Comparison of ENCODE assay signal across 14 mouse cellular contexts in the genomic region with DNA sequence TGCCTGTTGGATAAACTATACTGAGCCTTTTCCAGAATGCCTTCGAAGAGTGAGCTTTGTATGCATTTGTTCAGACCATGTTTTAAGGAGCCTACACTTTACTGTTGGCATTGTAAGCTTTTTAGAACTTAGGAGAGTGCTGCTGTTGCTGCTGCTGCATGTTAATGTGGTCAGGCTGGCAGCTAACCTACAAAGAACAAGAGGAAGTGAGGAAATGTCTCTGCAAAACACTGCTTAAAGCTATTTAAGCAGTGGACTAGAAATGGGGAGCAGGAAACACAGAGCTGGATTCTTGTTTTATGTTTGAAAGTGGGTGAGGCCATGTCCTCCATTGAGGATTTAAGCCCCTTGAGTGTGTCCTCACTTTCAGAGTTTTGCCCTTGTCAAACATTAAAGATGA. TPM values are rescaled to one million over a fixed set of nuclear protein-coding genes. Genes with fewer than 3 reads are reported as not detected.
DNase-seq lines count a peak whose midpoint lies in the region; ATAC-seq and TF ChIP-seq lines count a peak whose summit lies in the region.
"Had no signal": no experiment of that assay in that cellular context is flagged by ENCODE, and none has a peak within 500 bp of the region (broad histone marks: within the 10 kb centered on the region; RNA-seq: fewer than 3 reads in every experiment).

No protein-coding gene starts in this region.

- no peak for TF ChIP-seq RAD21 in CH12.LX (IDR thresholded peaks at IDR 0.05; ENCODE audit: low read depth, low read length)

- H3K4me1 ChIP-seq in CH12.LX (ENCODE audit: control insufficient read depth in 1 of 2, insufficient read depth in 2 of 2): peaks cover 0 to 41% of the 10 kb centered on the region in 2 experiments; a peak in 2 of 4 replicates

- H3K9me3 ChIP-seq in CH12.LX (replicated peaks; ENCODE audit: low read length): no peaks in the 10 kb centered on the region
- H3K9me3 ChIP-seq: embryonic facial prominence, embryonic 15.5 days; lung, embryonic 15.5 days had no signal

- H3K36me3 ChIP-seq in CH12.LX (replicated peaks in 1 of 2; ENCODE audit: control insufficient read depth in 1 of 2, insufficient read depth in 1 of 2, low read length in 1 of 2): peaks cover 0 to 25% of the 10 kb centered on the region in 2 experiments
- H3K36me3 ChIP-seq: embryonic facial prominence, embryonic 15.5 days; lung, embryonic 15.5 days had no signal

- H3K27ac ChIP-seq in left cerebral cortex, adult 2 months: peak overlapping the region; percentile 50
- peak overlapping the region; percentile 23; the same call in 1 of the 2 replicates for H3K27ac ChIP-seq in CH12.LX (ENCODE audit: insufficient read depth, low read depth)
- H3K27ac ChIP-seq: embryonic facial prominence, embryonic 15.5 days; lung, embryonic 15.5 days had no signal

- no peak overlapping the region for H3K9ac ChIP-seq in CH12.LX (ENCODE audit: insufficient read depth, low read depth)
- H3K9ac ChIP-seq: embryonic facial prominence, embryonic 15.5 days; lung, embryonic 15.5 days had no signal

- H3K27me3 ChIP-seq in CH12.LX (replicated peaks): no peaks in the 10 kb centered on the region
- H3K27me3 ChIP-seq: embryonic facial prominence, embryonic 15.5 days; lung, embryonic 15.5 days had no signal

- in situ Hi-C loops in CH12.LX (cut with MboI; ENCODE audit: low pct_ligation_motif_present, low pct_unique_long_range_greater_than_20kb, low sequenced_read_pairs): no loop called here

- H3K4me2 ChIP-seq in CH12.LX (ENCODE audit: insufficient read depth, low read depth, poor library complexity, severe bottlenecking): no peak overlapping the region
- H3K4me2 ChIP-seq: embryonic facial prominence, embryonic 15.5 days; lung, embryonic 15.5 days had no signal

- dilution Hi-C loops in CH12.LX (cut with MboI; ENCODE audit: extremely low pct_ligation_motif_present, extremely low pct_unique_long_range_greater_than_20kb, low sequenced_read_pairs): no loop called here

- no peak for DNase-seq in left cerebral cortex, adult 2 months (ENCODE audit: extremely low spot score in 1 of 2, low spot score in 2 of 2)
- DNase-seq in left cerebral cortex, postnatal 36 days (ENCODE audit: low spot score in 2 of 2): no peak
- DNase-seq in A20 (ENCODE audit: low read depth, low spot score) (peak; percentile 66), CH12.LX (ENCODE audit: extremely low read depth) (peak; percentile 31)
- no peak for DNase-seq in yolk sac, embryonic 10.5 days (ENCODE audit: low spot score)
- DNase-seq in heart, postnatal 10 days: no peak
- DNase-seq in retina, embryonic 14.5 days (ENCODE audit: low spot score): no peak
- DNase-seq: adrenal gland, adult 8-10 months; cerebellum, adult 11-12 months; kidney, postnatal 10 days had no signal

- TF ChIP-seq EP300 in CH12.LX (IDR thresholded peaks at IDR 0.05; ENCODE audit: low read length): no peak

- TF ChIP-seq CTCF in left cerebral cortex, adult 2 months (IDR thresholded peaks at IDR 0.05): no peak
- no peak for TF ChIP-seq CTCF in CH12.LX (conservative IDR thresholded peaks at IDR 0.05 in 1 of 2, IDR thresholded peaks at IDR 0.05 in 1 of 2; ENCODE audit: low read depth in 2 of 2, low read length in 2 of 2)

- peak; percentile 55 for ATAC-seq in inflammation-experienced regulatory T-cells, adult 6 months

- H3K79me2 ChIP-seq in CH12.LX (replicated peaks; ENCODE audit: control insufficient read depth, extremely low read depth, insufficient read depth, poor library complexity, severe bottlenecking): peaks cover 86% of the 10 kb centered on the region

- TF ChIP-seq POLR2A in CH12.LX (IDR thresholded peaks at IDR 0.05; ENCODE audit: low read depth, low read length): no peak

- no peak overlapping the region for H3K4me3 ChIP-seq in left cerebral cortex, adult 2 months
- no peak overlapping the region for H3K4me3 ChIP-seq in CH12.LX (replicated peaks in 1 of 3; ENCODE audit: low read depth in 2 of 3, low read length in 2 of 3, poor library complexity in 1 of 3)
- H3K4me3 ChIP-seq: embryonic facial prominence, embryonic 15.5 days; lung, embryonic 15.5 days; myocyte had no signal

- intact Hi-C loops in left cerebral cortex, adult 2 months (cut with DNase I): no loop called here
- intact Hi-C loops in left cerebral cortex, postnatal 36 days (cut with DNase I): no loop called here
- intact Hi-C loops in heart, postnatal 10 days (cut with DNase I): no loop called here

TF ChIP-seq in CH12.LX, 34 proteins besides CTCF, POLR2A, EP300 and RAD21:
- TF ChIP-seq ELF1 (IDR thresholded peaks at IDR 0.05; ENCODE audit: low read depth, low read length): no peak
- TF ChIP-seq ZC3H11A (IDR thresholded peaks at IDR 0.05; ENCODE audit: low read depth, low read length): no peak
- TF ChIP-seq MEF2A (IDR thresholded peaks at IDR 0.05; ENCODE audit: borderline replicate concordance, low read depth, low read length): no peak
- TF ChIP-seq MXI1 (IDR thresholded peaks at IDR 0.05; ENCODE audit: low read depth, low read length): no peak
- TF ChIP-seq USF2 (conservative IDR thresholded peaks at IDR 0.05; ENCODE audit: low read depth, low read length): no peak
- TF ChIP-seq CHD1 (IDR thresholded peaks at IDR 0.05; ENCODE audit: low read depth, low read length): no peak
- TF ChIP-seq UBTF (IDR thresholded peaks at IDR 0.05; ENCODE audit: low read depth, low read length): no peak
- no peak for TF ChIP-seq NELFE (IDR thresholded peaks at IDR 0.05; ENCODE audit: low read depth, low read length)
- TF ChIP-seq JUND (conservative IDR thresholded peaks at IDR 0.05; ENCODE audit: low read depth, low read length): no peak
- no peak for TF ChIP-seq JUN (IDR thresholded peaks at IDR 0.05; ENCODE audit: insufficient read depth, low read depth, low read length)
- no peak for TF ChIP-seq SMC3 (IDR thresholded peaks at IDR 0.05; ENCODE audit: low read depth, low read length)
- TF ChIP-seq USF1 (IDR thresholded peaks at IDR 0.05; ENCODE audit: low read depth, low read length): no peak
- TF ChIP-seq ZNF384 (IDR thresholded peaks at IDR 0.05; ENCODE audit: low read depth, low read length): no peak
- no peak for TF ChIP-seq SIN3A (IDR thresholded peaks at IDR 0.05; ENCODE audit: low read length)
TF ChIP-seq in CH12.LX: peak in this region for 0.

RNA-seq across cellular contexts. Expression of a gene that starts 5.3 kb away (rescaled TPM):
- total RNA-seq in left cerebral cortex, adult 2 months (2021): 10 to 100 TPM; 21.7 to 24.2 TPM
- total RNA-seq in left cerebral cortex, postnatal 36 days (2021): 10 to 100 TPM; 19.8 to 23.1 TPM
- total RNA-seq in CH12.LX (2012; rRNA removed): 51.3 and 58.8 TPM in 2 replicates
- total RNA-seq in CH12.LX (2014; rRNA removed): 62.9 and 74.6 TPM in 2 replicates
- 41.3 and 43.6 TPM in 2 replicates for polyA plus RNA-seq in CH12.LX (2012; ENCODE audit: insufficient read length, low read depth)
- 10 to 100 TPM; 87.3 to 91.7 (median 87.5) TPM for polyA plus RNA-seq in inflammation-experienced regulatory T-cells, adult 6 months (2017; shearing (Covaris generic))
- total RNA-seq in heart, postnatal 10 days (2021): 10 to 100 TPM; 19.5 to 22.6 TPM

Comparison
In these comparisons a context has a peak if more than half of its experiments do, and no peak if none do; other contexts are left out.
1. DNase-seq: peak in A20 (single experiment) and CH12.LX (single experiment); none in left cerebral cortex, adult 2 months (0 of 2), left cerebral cortex, postnatal 36 days (0 of 2), yolk sac, embryonic 10.5 days (single experiment), heart, postnatal 10 days (0 of 2) and retina, embryonic 14.5 days (single experiment).